Mouse (Mus musculus) layer of hippocampus, postnatal 14 days (tissue): ENCODE results near the gene Gpr146. TPM values are rescaled to one million over a fixed set of nuclear protein-coding genes. Genes with fewer than 3 reads are reported as not detected.
"Not testable (repeated sequence)": the region's sequence is repeated elsewhere in the genome, so short reads cannot be mapped to it uniquely, and the experiment has no call there.

ENCODE experiments used
- DNase-seq, 2 experiments: peaks; one replicate each; pipeline ENCODE4 v3.0.0; 2021 to 2022; ENCODE audit warnings: low spot score in 2 of 2, mixed read lengths in 1 of 2
- long read RNA-seq, 2 experiments: library from polyadenylated mRNA; stranded (forward); transcript quantifications; one replicate each; pipeline ENCODE4 v2.0.0; 2021
- total RNA-seq, 2 experiments: library from RNA; stranded (reverse); gene quantifications; 2 replicates each; pipeline ENCODE4 v1.2.3; 2021

Gpr146 gene
- 10 to 100 TPM; 10.1 to 11.8 TPM for total RNA-seq
- long read RNA-seq, experiment 1, full-length matches to known transcripts: 1 of 5 reads
- long read RNA-seq, experiment 1, partial matches to known transcripts: 0 of 5 reads
- long read RNA-seq, experiment 1, other reads (novel, unspliced or antisense): 4 of 5 reads
- long read RNA-seq, experiment 2, full-length matches to known transcripts: 4 of 7 reads
- long read RNA-seq, experiment 2, partial matches to known transcripts: 3 of 7 reads
- long read RNA-seq, experiment 2, other reads (novel, unspliced or antisense): 0 of 7 reads

- no peak for DNase-seq
These were observed at the start of gene Gpr146 for GRCm38 (mm10) chr5:139377468-139378270. Gpr146 (plus strand) TSS chr5:139377697.

- no peak for DNase-seq
These were observed 46.7 kb upstream of the Gpr146 start for GRCm38 (mm10) chr5:139330766-139331165.

GRCm38 (mm10) chr5:139331742-139332141 lies 45.8 kb upstream of the Gpr146 start:
- DNase-seq: peak; percentile 75 to 82

- DNase-seq: no peak
These were observed 44.8 kb upstream of the Gpr146 start for GRCm38 (mm10) chr5:139332590-139333272.

GRCm38 (mm10) chr5:139333301-139334013 lies 44.0 kb upstream of the Gpr146 start:
- no peak for DNase-seq

- DNase-seq: not testable (repeated sequence)
These were observed 43.1 kb upstream of the Gpr146 start for GRCm38 (mm10) chr5:139334394-139334793.

- no peak for DNase-seq
These were observed 41.9 kb upstream of the Gpr146 start for GRCm38 (mm10) chr5:139335634-139336033.

GRCm38 (mm10) chr5:139337826-139338370 lies 39.6 kb upstream of the Gpr146 start:
- DNase-seq: no peak

- DNase-seq: no peak
These were observed 39.1 kb upstream of the Gpr146 start for GRCm38 (mm10) chr5:139338403-139338802.

- no peak for DNase-seq
These were observed 38.6 kb upstream of the Gpr146 start for GRCm38 (mm10) chr5:139338891-139339290.

- peak; percentile 72 to 74 for DNase-seq
These were observed 33.3 kb upstream of the Gpr146 start for GRCm38 (mm10) chr5:139344021-139344686.

GRCm38 (mm10) chr5:139344687-139345363 lies 32.7 kb upstream of the Gpr146 start:
- DNase-seq: peak; percentile 87 to 94

GRCm38 (mm10) chr5:139345364-139345714 lies 32.2 kb upstream of the Gpr146 start:
- DNase-seq: no peak

GRCm38 (mm10) chr5:139347225-139347624 lies 30.3 kb upstream of the Gpr146 start:
- DNase-seq: no peak

- DNase-seq: no peak
These were observed 27.8 kb upstream of the Gpr146 start for GRCm38 (mm10) chr5:139349713-139350112.

- no peak for DNase-seq
These were observed 26.4 kb upstream of the Gpr146 start, which contains the start of gene Cox19 for GRCm38 (mm10) chr5:139351134-139351533. Cox19 (minus strand) TSS chr5:139351418.

- DNase-seq: no peak
These were observed 25.9 kb upstream of the Gpr146 start for GRCm38 (mm10) chr5:139351628-139352027.

GRCm38 (mm10) chr5:139352317-139352716 lies 25.2 kb upstream of the Gpr146 start, which contains the start of gene Cyp2w1:
Cyp2w1 (plus strand) TSS chr5:139352617.
- DNase-seq: no peak

GRCm38 (mm10) chr5:139353496-139353895 lies 24.0 kb upstream of the Gpr146 start:
- no peak for DNase-seq

- DNase-seq: no peak
These were observed 23.6 kb upstream of the Gpr146 start for GRCm38 (mm10) chr5:139353946-139354345.
